Mouse (Mus musculus): ENCODE measurements around the gene Stt3b. TPM values are rescaled to one million over a fixed set of nuclear protein-coding genes. Genes with fewer than 3 reads are reported as not detected.

Stt3b gene
- polyA plus RNA-seq, 1 experiment: 41.2 TPM

DNA sequence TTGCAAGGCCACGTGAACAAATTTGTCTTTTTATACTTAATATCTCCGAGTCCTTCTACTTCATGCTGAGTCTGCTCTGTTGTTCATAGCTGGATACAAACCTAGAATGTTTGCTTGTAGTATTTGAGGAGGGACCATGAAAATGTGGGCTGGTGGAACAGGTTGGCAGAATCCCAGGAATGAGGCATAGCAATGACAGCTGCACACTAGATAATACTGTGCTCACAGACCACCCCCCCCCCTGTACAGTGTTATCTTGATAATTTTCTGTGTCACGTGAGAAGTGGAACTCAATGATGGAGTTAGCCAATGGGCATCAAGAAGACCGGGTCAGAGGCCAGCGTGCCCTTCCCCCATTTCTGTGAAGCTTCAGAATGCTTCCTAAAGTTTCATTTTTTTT lies 104.0 kb downstream of the Stt3b start:
- no peak overlapping the region for H3K4me2 ChIP-seq (ENCODE audit: low read depth)
- H3K4me3 ChIP-seq: no peak overlapping the region
- H3K27me3 ChIP-seq (ENCODE audit: control insufficient read depth, insufficient read depth, insufficient read length): no peaks in the 10 kb centered on the region
- TF ChIP-seq TCF3 (IDR thresholded peaks at IDR 0.05; ENCODE audit: insufficient read length, low read depth) (no peak), CEBPB (IDR thresholded peaks at IDR 0.05; ENCODE audit: insufficient read depth, poor library complexity, severe bottlenecking) (no peak), E2F4 (IDR thresholded peaks at IDR 0.05; ENCODE audit: insufficient read depth) (no peak), MYOD1 (IDR thresholded peaks at IDR 0.05; ENCODE audit: control insufficient read depth in 1 of 3, insufficient read length in 2 of 3, low read depth in 2 of 3) (no peak), MYOG (IDR thresholded peaks at IDR 0.05; ENCODE audit: control insufficient read depth in 1 of 3, insufficient read depth in 1 of 3, insufficient read length in 2 of 3, low read depth in 2 of 3) (no peak), MAX (IDR thresholded peaks at IDR 0.05; ENCODE audit: low read depth) (no peak), POLR2A (IDR thresholded peaks at IDR 0.05; ENCODE audit: insufficient read length, low read depth) (no peak), POLR2AphosphoS2 (IDR thresholded peaks at IDR 0.05; ENCODE audit: insufficient read length, low read depth) (no peak), USF1 (IDR thresholded peaks at IDR 0.05; ENCODE audit: low read depth) (no peak), REST (IDR thresholded peaks at IDR 0.05; ENCODE audit: insufficient read depth, insufficient read length) (no peak), SRF (IDR thresholded peaks at IDR 0.05; ENCODE audit: control insufficient read depth, insufficient read length, low read depth) (no peak), TCF12 (IDR thresholded peaks at IDR 0.05; ENCODE audit: insufficient read depth, poor library complexity, severe bottlenecking) (no peak)
- no peak overlapping the region for H3ac ChIP-seq (ENCODE audit: control insufficient read depth, insufficient read length)
- no peaks in the 10 kb centered on the region for H3K79me2 ChIP-seq (ENCODE audit: control insufficient read depth, insufficient read depth)
- no peaks in the 10 kb centered on the region for H3K36me3 ChIP-seq (ENCODE audit: control insufficient read depth, insufficient read depth)

DNA sequence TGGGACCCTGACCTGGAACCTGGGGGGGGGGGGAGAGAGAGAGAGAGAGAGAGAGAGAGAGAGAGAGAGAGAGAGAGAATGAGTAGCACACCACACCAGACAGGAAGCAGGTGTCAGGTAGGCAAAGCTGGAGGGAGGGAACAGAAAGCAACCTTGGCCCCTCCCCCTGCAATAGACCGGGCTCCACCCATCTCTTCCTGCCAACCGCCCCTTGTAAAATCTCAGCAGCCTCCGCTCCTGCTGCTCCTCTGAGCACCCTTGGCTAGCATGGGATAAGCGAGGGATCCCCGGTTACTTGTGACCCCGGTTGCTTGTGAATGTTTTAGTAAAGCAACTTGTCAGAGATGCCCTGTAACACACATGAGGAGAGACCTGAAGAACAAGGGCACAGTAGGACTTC lies 104.7 kb downstream of the Stt3b start:
- H3K4me2 ChIP-seq (ENCODE audit: low read depth): no peak overlapping the region
- H3K4me3 ChIP-seq: no peak overlapping the region
- TF ChIP-seq CEBPB (IDR thresholded peaks at IDR 0.05; ENCODE audit: insufficient read depth, poor library complexity, severe bottlenecking): no peak

DNA sequence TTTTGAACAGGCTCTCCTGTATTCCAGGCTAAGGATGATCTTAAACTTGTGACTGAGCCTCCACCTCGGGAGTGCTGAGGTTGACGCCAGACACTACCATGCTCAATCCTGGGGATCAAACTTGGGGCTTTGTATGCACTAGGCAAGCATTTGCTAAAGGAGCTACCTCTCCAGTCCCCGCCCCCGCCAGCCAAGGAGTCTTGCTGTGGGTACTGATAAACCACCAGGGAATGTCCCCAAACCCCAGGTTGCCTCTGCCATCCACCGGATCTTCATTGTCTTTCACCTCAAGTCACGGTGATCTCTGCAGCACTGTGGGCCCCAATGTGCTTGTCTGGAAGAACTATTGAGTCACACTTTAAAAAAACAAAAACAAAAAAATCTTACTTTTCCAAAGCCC lies 107.1 kb downstream of the Stt3b start:
- H3K4me3 ChIP-seq: no peak overlapping the region
- no peaks in the 10 kb centered on the region for H3K27me3 ChIP-seq (ENCODE audit: control insufficient read depth, insufficient read depth, insufficient read length)
- TF ChIP-seq POLR2AphosphoS2 (IDR thresholded peaks at IDR 0.05; ENCODE audit: insufficient read length, low read depth) (no peak), REST (IDR thresholded peaks at IDR 0.05; ENCODE audit: insufficient read depth, insufficient read length) (no peak), E2F4 (IDR thresholded peaks at IDR 0.05; ENCODE audit: insufficient read depth) (no peak), CEBPB (IDR thresholded peaks at IDR 0.05; ENCODE audit: insufficient read depth, poor library complexity, severe bottlenecking) (no peak), MYOD1 (IDR thresholded peaks at IDR 0.05; ENCODE audit: control insufficient read depth in 1 of 3, insufficient read length in 2 of 3, low read depth in 2 of 3) (no peak), MYOG (IDR thresholded peaks at IDR 0.05; ENCODE audit: control insufficient read depth in 1 of 3, insufficient read depth in 1 of 3, insufficient read length in 2 of 3, low read depth in 2 of 3) (no peak), SRF (IDR thresholded peaks at IDR 0.05; ENCODE audit: control insufficient read depth, insufficient read length, low read depth) (no peak), TCF3 (IDR thresholded peaks at IDR 0.05; ENCODE audit: insufficient read length, low read depth) (no peak), MAX (IDR thresholded peaks at IDR 0.05; ENCODE audit: low read depth) (no peak), TCF12 (IDR thresholded peaks at IDR 0.05; ENCODE audit: insufficient read depth, poor library complexity, severe bottlenecking) (no peak), POLR2A (IDR thresholded peaks at IDR 0.05; ENCODE audit: insufficient read length, low read depth) (no peak), USF1 (IDR thresholded peaks at IDR 0.05; ENCODE audit: low read depth) (no peak)
- no peaks in the 10 kb centered on the region for H3K36me3 ChIP-seq (ENCODE audit: control insufficient read depth, insufficient read depth)
- H3K4me2 ChIP-seq (ENCODE audit: low read depth): no peak overlapping the region
- no peaks in the 10 kb centered on the region for H3K79me2 ChIP-seq (ENCODE audit: control insufficient read depth, insufficient read depth)
- H3ac ChIP-seq (ENCODE audit: control insufficient read depth, insufficient read length): no peak overlapping the region

More for the DNA sequence above, 104.7 kb downstream of the Stt3b start:
- Histone ChIP-seq H3K27me3 (ENCODE audit: control insufficient read depth, insufficient read depth, insufficient read length) (no peaks in the 10 kb centered on the region), H3K36me3 (ENCODE audit: control insufficient read depth, insufficient read depth) (no peaks in the 10 kb centered on the region), H3K79me2 (ENCODE audit: control insufficient read depth, insufficient read depth) (no peaks in the 10 kb centered on the region), H3ac (ENCODE audit: control insufficient read depth, insufficient read length) (no peak overlapping the region)

DNA sequence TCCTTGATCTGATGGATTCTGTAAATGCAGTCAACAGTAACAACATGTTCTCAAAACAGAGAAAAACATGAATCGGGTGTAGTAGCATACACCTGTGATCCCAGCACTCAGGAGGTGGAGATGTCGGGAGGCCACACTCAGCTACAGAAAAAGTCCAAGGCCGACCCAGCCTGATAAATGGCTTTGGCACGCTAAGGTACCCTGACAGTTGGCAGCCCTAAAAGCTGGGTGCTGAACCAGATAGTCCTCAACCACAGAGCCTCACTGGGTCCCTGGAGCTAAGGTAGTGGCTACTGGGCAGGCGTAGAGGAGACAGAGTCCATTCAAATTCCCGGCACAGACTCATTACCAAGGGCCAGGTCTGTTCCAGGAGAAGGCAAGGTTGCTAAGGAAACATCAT lies 109.0 kb downstream of the Stt3b start:
- no peak overlapping the region for H3ac ChIP-seq (ENCODE audit: control insufficient read depth, insufficient read length)
- TF ChIP-seq MYOG (IDR thresholded peaks at IDR 0.05; ENCODE audit: control insufficient read depth in 1 of 3, insufficient read depth in 1 of 3, insufficient read length in 2 of 3, low read depth in 2 of 3) (no peak), REST (IDR thresholded peaks at IDR 0.05; ENCODE audit: insufficient read depth, insufficient read length) (no peak), TCF12 (IDR thresholded peaks at IDR 0.05; ENCODE audit: insufficient read depth, poor library complexity, severe bottlenecking) (no peak), MYOD1 (IDR thresholded peaks at IDR 0.05; ENCODE audit: control insufficient read depth in 1 of 3, insufficient read length in 2 of 3, low read depth in 2 of 3) (no peak), CEBPB (IDR thresholded peaks at IDR 0.05; ENCODE audit: insufficient read depth, poor library complexity, severe bottlenecking) (no peak), TCF3 (IDR thresholded peaks at IDR 0.05; ENCODE audit: insufficient read length, low read depth) (no peak), E2F4 (IDR thresholded peaks at IDR 0.05; ENCODE audit: insufficient read depth) (no peak), SRF (IDR thresholded peaks at IDR 0.05; ENCODE audit: control insufficient read depth, insufficient read length, low read depth) (no peak), MAX (IDR thresholded peaks at IDR 0.05; ENCODE audit: low read depth) (no peak), POLR2AphosphoS2 (IDR thresholded peaks at IDR 0.05; ENCODE audit: insufficient read length, low read depth) (no peak), POLR2A (IDR thresholded peaks at IDR 0.05; ENCODE audit: insufficient read length, low read depth) (no peak), USF1 (IDR thresholded peaks at IDR 0.05; ENCODE audit: low read depth) (no peak)

DNA sequence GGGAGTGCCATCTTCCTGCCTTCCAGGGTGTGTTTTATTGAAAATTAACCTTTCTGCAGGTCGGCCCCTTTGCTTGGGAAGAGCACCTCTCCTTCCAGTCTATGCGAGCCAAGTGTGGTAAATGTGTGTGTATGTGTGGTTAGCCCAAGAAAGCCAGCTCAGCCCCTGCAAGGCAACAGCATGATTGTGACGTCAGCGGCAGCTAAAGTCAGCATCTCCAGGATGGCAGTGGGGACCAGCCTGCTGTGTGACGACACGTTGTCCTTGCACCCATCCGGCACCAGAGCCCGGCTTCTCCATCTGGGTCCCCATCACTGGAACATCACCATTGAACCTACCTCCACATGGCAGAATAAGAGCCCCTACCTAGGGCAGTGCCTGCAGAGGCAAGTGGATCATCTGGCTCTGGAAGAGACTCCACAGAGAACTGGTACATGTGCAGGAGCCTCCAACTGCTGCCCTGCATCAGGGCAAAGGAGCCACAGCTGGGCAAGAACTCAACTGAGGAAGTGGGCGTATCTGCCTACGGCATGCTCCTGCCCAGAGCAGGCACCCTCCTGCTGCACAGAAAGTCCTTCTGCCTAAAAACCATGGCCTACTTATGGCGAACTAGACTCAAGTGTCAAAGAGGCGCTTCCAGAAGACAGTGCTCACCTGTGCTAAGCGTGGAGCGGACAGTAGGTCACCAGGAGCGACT lies 109.9 kb downstream of the Stt3b start:
- H3K36me3 ChIP-seq (ENCODE audit: control insufficient read depth, insufficient read depth): no peaks in the 10 kb centered on the region
- no peak overlapping the region for H3K4me3 ChIP-seq

More for the DNA sequence above, 109.0 kb downstream of the Stt3b start:
- Histone ChIP-seq H3K36me3 (ENCODE audit: control insufficient read depth, insufficient read depth) (no peaks in the 10 kb centered on the region), H3K27me3 (ENCODE audit: control insufficient read depth, insufficient read depth, insufficient read length) (no peaks in the 10 kb centered on the region), H3K79me2 (ENCODE audit: control insufficient read depth, insufficient read depth) (no peaks in the 10 kb centered on the region), H3K4me2 (ENCODE audit: low read depth) (no peak overlapping the region), H3K4me3 (no peak overlapping the region)

More for the DNA sequence above, 109.9 kb downstream of the Stt3b start:
- TF ChIP-seq TCF3 (IDR thresholded peaks at IDR 0.05; ENCODE audit: insufficient read length, low read depth): no peak
- TF ChIP-seq USF1 (IDR thresholded peaks at IDR 0.05; ENCODE audit: low read depth): no peak
- no peak for TF ChIP-seq MYOD1 (IDR thresholded peaks at IDR 0.05; ENCODE audit: control insufficient read depth in 1 of 3, insufficient read length in 2 of 3, low read depth in 2 of 3)
- TF ChIP-seq REST (IDR thresholded peaks at IDR 0.05; ENCODE audit: insufficient read depth, insufficient read length): no peak
- TF ChIP-seq POLR2A (IDR thresholded peaks at IDR 0.05; ENCODE audit: insufficient read length, low read depth): no peak
- TF ChIP-seq TCF12 (IDR thresholded peaks at IDR 0.05; ENCODE audit: insufficient read depth, poor library complexity, severe bottlenecking): no peak
- TF ChIP-seq MAX (IDR thresholded peaks at IDR 0.05; ENCODE audit: low read depth): no peak
- no peak for TF ChIP-seq POLR2AphosphoS2 (IDR thresholded peaks at IDR 0.05; ENCODE audit: insufficient read length, low read depth)
- no peak for TF ChIP-seq CEBPB (IDR thresholded peaks at IDR 0.05; ENCODE audit: insufficient read depth, poor library complexity, severe bottlenecking)
- no peak for TF ChIP-seq MYOG (IDR thresholded peaks at IDR 0.05; ENCODE audit: control insufficient read depth in 1 of 3, insufficient read depth in 1 of 3, insufficient read length in 2 of 3, low read depth in 2 of 3)
- TF ChIP-seq E2F4 (IDR thresholded peaks at IDR 0.05; ENCODE audit: insufficient read depth): no peak
- TF ChIP-seq SRF (IDR thresholded peaks at IDR 0.05; ENCODE audit: control insufficient read depth, insufficient read length, low read depth): no peak
- Histone ChIP-seq H3K79me2 (ENCODE audit: control insufficient read depth, insufficient read depth) (no peaks in the 10 kb centered on the region), H3K4me2 (ENCODE audit: low read depth) (no peak overlapping the region), H3ac (ENCODE audit: control insufficient read depth, insufficient read length) (no peak overlapping the region), H3K27me3 (ENCODE audit: control insufficient read depth, insufficient read depth, insufficient read length) (no peaks in the 10 kb centered on the region)

All from myocyte (in vitro differentiated cells).